Mouse (Mus musculus) kidney, adult 2 months (tissue): Measurements from ENCODE around the gene Lbp.

Experiments
- CTCF ChIP-seq: fragments of 200-500 bp; conservative IDR thresholded peaks from 2 replicates; pipeline ENCODE4 v1.5.1; 2011; ENCODE audit warnings: low read depth, mild to moderate bottlenecking, control low read depth, low read length, moderate library complexity, mixed read lengths; ENCODE audit not compliant: insufficient read depth, insufficient read length
- POLR2A ChIP-seq: fragments of 200-500 bp; IDR thresholded peaks from one replicate; pipeline ENCODE4 v1.6.1; 2011; ENCODE audit warnings: low read depth, low read length, control low read depth

GRCm38 (mm10) chr2:158361678-158362320 is 55.5 kb downstream of the Lbp start:
- TF ChIP-seq CTCF (no peak; the same call in 1 of the 2 replicates), POLR2A (no peak)
